Mouse (Mus musculus): ENCODE results near the gene Abcb6.

Abcb6 gene

DNA sequence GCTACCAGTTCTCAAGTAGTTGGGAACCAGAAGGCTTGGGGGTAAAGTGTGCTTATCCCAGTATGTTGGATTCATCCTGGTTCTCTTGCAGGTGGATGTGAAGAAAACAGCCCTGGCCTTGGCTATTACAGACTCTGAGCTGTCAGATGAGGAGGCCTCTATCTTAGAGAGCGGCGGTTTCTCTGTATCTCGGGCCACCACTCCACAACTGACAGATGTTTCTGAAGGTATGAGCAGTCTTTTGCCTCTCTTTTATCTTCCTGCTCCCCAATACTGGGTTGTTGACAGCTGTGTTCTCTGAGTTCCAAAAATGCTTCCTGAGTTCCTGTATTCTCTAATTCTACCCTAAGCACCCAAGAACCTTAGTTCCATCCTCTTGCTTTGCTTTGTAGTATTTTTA lies 34.6 kb downstream of the Abcb6 start:
- no peak for DNase-seq (ENCODE audit: low read depth, low spot score)

DNA sequence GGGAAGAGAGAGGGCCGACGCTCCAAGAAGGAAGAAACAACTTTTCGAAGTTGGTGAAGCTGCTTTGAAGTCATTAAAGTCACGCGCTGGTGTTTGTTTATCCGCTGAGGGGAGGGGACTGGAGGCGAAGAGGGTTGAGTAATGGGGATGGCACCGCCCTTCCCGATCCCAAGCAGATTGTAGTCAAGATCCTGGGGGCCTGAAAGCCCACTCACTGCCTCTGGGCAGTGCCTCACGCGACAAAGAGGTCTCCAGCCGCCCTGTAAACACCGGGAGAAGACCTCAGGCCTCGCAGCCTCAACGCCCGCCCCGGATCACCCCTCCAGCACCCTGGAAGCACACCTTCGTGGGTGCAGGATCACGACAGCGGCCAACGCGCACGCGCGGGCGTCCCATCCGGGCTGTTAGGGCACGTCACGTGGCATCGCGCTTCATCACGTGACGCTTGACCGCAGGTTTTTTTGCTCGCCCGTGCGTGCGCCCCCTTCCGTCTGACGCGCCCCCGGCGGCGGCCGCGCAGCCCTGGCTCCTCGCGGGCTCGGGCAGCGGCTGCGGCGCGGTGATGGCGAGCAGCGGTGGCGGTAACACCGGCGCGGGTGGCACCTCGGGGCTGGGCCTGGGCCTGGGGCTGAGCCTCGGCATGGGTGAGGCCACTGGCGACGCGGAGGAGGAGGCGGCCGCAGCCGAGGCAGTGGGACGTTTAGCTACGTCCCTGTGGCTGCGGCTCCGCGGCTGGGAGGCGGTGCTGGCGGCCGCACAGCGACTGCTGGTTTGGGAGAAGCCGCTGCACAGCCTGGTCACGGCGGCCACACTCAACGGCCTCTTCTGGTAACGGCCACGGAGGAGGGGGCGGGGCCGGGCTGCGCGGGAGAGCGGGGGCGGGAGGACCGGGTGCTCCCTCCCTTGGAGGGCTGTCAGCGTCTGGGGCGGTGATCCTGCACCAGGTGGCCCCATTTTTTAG lies 37.6 kb downstream of the Abcb6 start, which contains the start of the genes Cnppd1 and Retreg2:
Gene Cnppd1 (minus strand): TSS at position 411 of the 961 bp plus-strand sequence.
Gene Retreg2 (plus strand): TSS at position 478 of the 961 bp plus-strand sequence.
- DNase-seq (ENCODE audit: low read depth, low spot score): peak; percentile 99

DNA sequence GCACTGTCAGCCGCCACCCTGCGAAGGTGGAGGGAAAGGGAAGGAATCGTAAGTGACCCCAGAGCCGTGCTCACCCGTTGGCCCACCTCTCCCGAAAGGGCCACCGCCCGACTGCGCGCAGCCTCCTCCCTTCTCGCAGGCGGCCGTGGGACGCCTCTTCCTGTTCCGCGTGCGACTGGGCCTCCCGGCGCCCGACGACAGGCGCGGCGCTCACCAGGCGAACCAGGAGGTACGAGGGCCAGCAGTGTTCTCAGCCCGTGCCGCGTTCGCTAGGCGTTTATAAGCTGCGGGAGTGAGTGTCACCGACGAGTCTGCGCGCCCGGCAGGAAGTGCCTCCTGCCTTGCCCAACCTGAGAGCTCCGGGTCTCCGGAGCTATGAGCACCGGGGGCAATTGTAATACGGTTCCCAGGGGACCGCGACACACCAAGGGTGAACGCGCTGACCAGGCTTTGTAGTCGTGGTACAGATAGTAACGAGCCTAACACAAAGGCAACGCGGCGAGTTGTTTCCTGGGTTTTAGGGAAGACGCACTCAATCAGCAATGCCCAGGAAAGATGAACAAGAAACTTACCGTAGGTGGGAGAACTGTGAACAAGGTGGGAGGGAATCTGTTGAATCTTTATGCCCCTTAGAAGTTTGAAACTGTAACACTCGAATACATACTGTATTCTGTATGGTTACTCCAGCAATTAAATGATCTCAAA lies 38.6 kb downstream of the Abcb6 start:
- DNase-seq (ENCODE audit: low read depth, low spot score): peak; percentile 85

DNA sequence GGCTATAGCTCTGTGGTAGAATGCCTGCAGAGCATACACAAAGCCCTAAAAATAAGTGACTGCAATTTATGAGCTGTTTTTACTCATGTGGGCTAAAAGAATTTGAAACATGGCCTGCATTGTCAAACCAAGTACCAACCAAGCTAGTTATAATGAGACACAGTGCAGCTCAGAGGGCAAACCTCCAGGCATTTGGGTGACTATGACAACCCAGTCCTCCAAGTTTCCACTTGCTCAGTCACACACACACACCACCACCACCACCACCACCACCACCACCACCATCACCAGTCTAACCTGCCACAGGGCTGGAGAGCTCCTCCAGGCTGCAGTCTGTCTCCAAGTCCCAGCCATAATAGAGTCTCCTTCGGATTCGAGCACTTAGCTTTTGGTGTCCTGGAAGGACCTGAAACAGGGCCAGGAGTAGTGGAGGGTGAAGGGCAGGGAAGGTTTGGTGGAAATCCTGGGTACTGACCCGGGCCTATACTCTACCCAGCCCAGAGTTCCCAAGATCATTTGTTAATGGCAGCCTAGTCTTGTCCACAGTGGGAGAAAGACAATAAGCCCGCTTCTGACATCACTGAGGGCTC lies 39.5 kb downstream of the Abcb6 start:
- peak; percentile 27 for DNase-seq (ENCODE audit: low read depth, low spot score)

DNA sequence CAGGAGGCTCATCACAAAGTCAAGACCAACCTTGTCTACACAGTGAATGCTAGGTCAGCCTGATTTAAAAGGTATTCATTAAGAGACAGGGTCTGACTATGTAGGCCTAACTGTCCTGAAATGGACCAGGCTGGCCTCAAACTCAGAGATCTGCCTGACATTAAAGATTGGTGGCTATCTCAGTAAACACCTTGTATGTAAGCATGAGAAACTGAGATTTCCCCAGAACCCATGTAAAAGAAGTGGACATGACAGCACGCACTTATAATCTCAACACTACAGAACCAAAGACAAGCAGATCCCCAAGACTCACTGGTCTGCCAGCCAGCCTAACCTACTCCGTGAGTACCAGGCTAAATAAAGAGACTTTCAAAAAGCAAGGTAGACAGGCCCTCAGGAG lies 41.7 kb downstream of the Abcb6 start:
- no peak for DNase-seq (ENCODE audit: low read depth, low spot score)

DNA sequence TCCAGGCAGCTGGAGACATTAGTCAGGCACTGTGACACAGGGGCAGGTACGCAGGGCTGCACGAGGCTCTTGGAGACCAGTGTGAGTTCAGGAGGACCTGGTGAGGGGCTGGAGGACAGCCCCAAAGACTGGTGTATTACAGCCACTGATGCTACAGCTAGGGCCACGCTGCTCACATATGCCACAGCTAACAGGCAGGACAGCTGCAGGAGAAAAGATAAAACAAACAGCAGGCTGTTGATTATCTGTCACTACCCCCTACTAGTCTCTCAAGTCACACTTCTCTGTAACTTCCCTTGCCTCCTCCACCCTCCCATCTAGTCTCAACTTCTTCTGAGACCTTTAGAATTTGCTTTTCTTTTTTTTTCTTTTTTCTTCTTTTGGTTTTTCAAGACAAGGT lies 43.5 kb downstream of the Abcb6 start:
- no peak for DNase-seq (ENCODE audit: low read depth, low spot score)

DNA sequence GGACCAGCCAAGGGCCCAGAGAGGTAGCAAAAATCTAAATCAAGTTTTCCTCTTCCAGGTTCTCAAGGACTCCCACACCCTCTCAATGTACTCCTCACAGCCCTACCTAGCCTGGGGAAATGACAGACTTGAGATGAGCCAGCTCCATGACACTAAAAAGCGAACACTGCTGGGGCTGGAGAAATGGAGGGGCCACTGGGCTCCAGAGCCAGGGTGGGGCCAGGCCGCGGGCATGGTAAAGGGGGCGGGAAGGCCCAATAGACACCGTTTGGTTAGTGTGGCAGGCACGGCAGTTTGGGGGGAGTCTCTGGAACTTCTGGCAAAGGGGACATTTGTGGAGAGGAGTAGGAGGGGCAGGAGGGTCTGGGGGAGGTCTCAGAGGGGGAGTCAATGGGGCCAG lies 43.9 kb downstream of the Abcb6 start:
- DNase-seq (ENCODE audit: low read depth, low spot score): no peak

DNA sequence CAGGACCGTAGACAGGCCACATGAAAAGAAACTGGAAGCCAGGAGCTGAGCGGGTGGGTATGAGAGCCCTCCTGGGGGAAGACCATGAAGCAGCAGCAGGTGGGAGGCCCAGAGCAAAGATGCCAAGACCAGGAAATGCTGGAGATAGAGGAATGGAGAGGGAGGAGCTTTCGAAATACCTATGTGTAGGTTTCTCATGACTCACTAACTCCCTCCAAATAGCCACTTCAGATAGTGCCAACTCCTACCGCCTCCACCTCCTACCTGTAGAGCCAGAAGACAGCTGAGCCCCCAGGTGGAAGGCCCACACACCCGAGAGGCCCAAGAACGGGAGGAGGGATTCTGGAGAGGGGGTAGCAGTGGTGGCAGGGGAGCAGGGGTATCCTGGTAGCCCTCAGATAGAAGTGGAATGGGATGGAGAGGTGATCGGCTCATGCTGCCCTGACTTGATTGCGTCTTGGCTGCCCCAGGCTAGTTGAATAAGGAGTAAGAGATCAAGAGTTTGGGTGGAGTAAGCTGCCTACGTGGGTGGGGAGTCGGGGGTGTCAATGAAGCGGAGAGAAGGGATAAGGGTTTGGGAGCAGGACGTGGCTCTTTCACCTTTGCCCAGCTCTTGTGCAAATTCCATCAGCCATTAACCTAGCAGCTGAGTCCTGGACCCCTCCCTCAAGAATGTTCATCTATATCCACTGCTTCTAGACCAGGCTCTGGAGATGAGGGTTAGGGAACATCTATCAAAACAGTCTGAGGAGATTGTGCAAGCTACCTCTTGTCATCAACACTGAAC lies 46.6 kb downstream of the Abcb6 start, which contains the start of gene Slc23a3:
Gene Slc23a3 (minus strand): TSS at position 470 of the 787 bp plus-strand sequence.
- no peak for DNase-seq (ENCODE audit: low read depth, low spot score)

DNA sequence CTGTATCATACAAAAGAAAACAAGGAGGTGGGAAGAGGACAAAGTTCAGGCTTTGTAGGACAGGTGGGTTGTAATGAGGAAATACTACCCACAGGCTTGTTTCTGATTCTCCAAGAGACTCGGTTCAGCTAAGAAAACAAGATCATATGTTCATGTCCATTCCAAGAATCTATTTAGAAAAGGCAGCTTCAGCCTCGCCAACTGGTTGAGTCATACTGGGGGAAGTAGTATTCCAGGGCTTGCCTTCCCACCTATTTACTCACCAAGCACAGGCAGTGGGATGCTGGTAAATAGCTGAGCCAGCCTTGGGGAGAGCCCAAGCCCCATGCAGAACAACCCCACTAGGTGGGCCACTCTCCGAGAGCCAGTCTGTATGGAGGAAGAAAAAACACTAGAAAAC lies 51.6 kb downstream of the Abcb6 start:
- DNase-seq (ENCODE audit: low read depth, low spot score): no peak

DNA sequence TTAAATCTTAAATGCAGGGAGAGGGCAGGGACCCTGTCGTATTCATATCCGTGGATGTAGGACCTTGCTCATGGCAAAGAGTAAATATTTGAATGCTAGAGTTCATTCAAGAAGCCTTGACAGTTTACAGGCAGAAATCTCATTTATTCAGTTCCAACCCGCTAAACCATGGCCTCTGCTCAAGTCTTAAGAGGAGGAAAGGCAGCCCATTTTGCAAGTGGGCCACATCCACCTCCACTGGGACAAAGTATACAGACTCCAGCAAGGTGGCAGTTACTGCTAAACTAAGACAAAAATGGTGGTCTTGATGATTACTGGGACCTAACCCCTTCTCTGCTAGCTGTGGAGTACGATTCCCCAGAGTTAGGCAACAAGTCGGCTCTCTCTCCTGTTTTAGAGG lies 54.8 kb downstream of the Abcb6 start:
- no peak for DNase-seq (ENCODE audit: low read depth, low spot score)

DNA sequence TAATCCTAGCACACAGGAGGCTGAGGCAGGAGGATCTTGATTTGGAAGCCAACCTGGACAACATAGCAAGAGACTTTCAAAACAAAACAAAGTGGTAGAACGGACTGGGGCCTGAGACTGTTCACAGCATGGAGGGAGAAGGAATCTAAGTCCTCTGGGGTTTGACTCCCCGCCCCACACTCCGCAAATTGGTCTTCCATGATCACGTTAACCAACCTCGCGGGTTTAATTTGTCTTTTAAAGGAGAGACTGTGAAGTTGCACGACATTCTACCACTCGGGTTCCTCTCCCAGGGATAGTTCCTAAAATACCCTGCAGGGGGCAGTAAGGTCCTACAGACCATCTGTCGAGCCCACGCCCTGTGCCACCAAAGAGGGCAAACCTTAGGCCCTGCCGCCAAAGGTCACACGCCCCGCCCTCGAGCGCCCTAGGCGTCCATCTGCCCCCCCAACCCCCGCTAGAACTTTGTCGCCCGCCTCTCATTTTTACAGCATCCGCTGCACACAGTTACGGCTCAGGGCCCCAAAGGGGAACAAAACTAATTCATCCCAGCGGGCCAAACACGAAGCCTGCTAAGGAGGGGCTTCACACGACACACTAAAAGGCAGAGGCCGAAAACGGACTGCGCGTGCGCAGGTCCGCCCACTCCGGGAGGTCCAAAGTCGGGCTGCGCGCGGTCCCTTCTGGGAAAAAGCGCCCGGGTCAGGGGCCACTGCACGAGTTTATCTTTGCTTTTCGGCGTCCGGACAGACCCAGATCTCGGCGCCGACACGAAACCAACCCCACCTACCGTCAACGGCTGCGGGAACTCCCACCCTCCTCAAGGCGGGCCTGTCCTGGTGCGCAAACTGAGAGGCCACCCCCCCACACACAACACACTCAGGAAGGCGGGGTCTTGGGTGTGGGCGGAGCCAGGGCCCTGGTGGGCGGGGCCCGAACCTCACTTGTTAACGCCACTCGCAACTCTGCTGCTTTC lies 55.6 kb downstream of the Abcb6 start, which contains the start of gene Nhej1:
Gene Nhej1 (minus strand): TSS at position 855 of the 976 bp plus-strand sequence.
- DNase-seq (ENCODE audit: low read depth, low spot score): peak; percentile 98

DNA sequence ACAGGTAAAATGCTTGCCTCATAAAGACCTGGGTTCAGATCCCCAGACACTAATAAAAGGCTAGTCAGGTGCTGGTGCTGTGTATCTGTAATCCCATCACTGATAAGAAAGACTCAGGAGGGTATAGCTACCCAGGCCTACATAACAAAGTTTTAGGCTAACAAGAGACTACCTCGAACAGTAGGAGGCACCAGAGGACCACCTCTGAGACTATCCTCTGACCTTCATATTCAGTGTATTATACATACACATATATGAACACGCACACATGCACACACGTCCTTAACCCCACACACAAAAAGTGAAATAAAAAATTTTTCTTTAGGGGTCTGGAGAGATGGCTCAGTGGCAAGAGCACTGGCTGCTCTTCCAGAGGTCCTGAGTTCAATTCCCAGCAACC lies 58.0 kb downstream of the Abcb6 start:
- DNase-seq (ENCODE audit: low read depth, low spot score): peak; percentile 72

All from CD4-positive, CD25-positive, alpha-beta regulatory T cell, adult 2 months (primary cell).